Mouse (Mus musculus) limb, embryonic 14.5 days (tissue): ENCODE data around the gene Ankrd44. TPM values are rescaled to one million over a fixed set of nuclear protein-coding genes. Genes with fewer than 3 reads are reported as not detected.
A peak's percentile ranks its signal among the peaks of the same experiment; 100 is the strongest.

ENCODE experiments used
- ATAC-seq: fragments of 200-750 bp; cut with Nextera tagmentation; 2 replicates; pipeline ENCODE4 v1.8.0; 2017; ENCODE audit warnings: low read depth, moderate number of reproducible peaks, moderate TSS enrichment; ENCODE audit not compliant: low FRiP score
- DNase-seq: peaks from one replicate; pipeline ENCODE4 v3.0.0-alpha.2; 2015; ENCODE audit warnings: low spot score
- H3K27ac ChIP-seq: fragments of 300-500 bp; sonication (generic); replicated peaks from 2 replicates; pipeline ENCODE4 v1.5.1; 2014; ENCODE audit warnings: low read depth, mild to moderate bottlenecking, low read length, moderate library complexity, mixed read lengths
- H3K27me3 ChIP-seq: fragments of 300-500 bp; sonication (generic); 2 replicates; pipeline ENCODE4 v1.6.1; 2014; ENCODE audit warnings: low read length, mixed read lengths; ENCODE audit not compliant: control insufficient read depth, insufficient read depth
- H3K36me3 ChIP-seq: fragments of 300-500 bp; sonication (generic); 2 replicates; pipeline ENCODE4 v1.6.1; 2014; ENCODE audit warnings: mild to moderate bottlenecking, low read length, moderate library complexity, mixed read lengths; ENCODE audit not compliant: control insufficient read depth, insufficient read depth
- H3K4me1 ChIP-seq: fragments of 300-500 bp; sonication (generic); 2 replicates; pipeline ENCODE4 v1.6.1; 2014; ENCODE audit warnings: antibody characterized with exemption, low read length, mixed read lengths; ENCODE audit not compliant: control insufficient read depth, insufficient read depth
- H3K4me2 ChIP-seq: fragments of 300-500 bp; sonication (generic); replicated peaks from 2 replicates; pipeline ENCODE4 v1.6.1; 2014; ENCODE audit warnings: low read depth, mild to moderate bottlenecking, low read length, moderate library complexity; ENCODE audit not compliant: severe bottlenecking
- H3K4me3 ChIP-seq: fragments of 300-500 bp; sonication (generic); replicated peaks from 2 replicates; pipeline ENCODE4 v1.5.1; 2014; ENCODE audit warnings: low read length
- H3K9ac ChIP-seq: fragments of 300-500 bp; sonication (generic); 2 replicates; pipeline ENCODE4 v1.6.1; 2014; ENCODE audit warnings: mild to moderate bottlenecking, low read depth, low read length, moderate library complexity; ENCODE audit not compliant: severe bottlenecking
- H3K9me3 ChIP-seq: fragments of 300-500 bp; sonication (generic); 2 replicates; pipeline ENCODE4 v1.6.1; 2016; ENCODE audit warnings: low read length; ENCODE audit not compliant: control insufficient read depth
- POLR2A ChIP-seq: fragments of 200-500 bp; IDR thresholded peaks from 2 replicates; pipeline ENCODE4 v1.8.0; 2012; ENCODE audit warnings: inconsistent platforms, mild to moderate bottlenecking, moderate library complexity, borderline replicate concordance; ENCODE audit not compliant: insufficient read depth, insufficient read length; ENCODE audit errors: extremely low read depth
- WGBS: fragments of 180-500 bp; shearing (Covaris S2); extraction: QIAGEN DNeasy Blood & Tissue Kit; methylation state at CpG from one replicate; pipeline ENCODE4 v1.1.7; 2014; 5-methylcytosine and 5-hydroxymethylcytosine counted together
- polyA plus RNA-seq, 2 experiments: library from polyadenylated mRNA; depleted of rRNA in 1 of 2; stranded (reverse) in 1 of 2; unstranded in 1 of 2; fragments of >200 nt; fragmentation: Nextera tagmentation in 1 of 2; extraction: Ambion mirVana in 1 of 2; gene quantifications; 2 replicates each; pipeline versions ENCODE4 v1.2.1 to v1.2.3; 2012 to 2014

Gene Ankrd44
- polyA plus RNA-seq, 2 experiments, result 23.5 to 38.8 TPM

GRCm38 (mm10) chr1:54847238-54847637 is 78.9 kb downstream of the Ankrd44 start:
- TF ChIP-seq POLR2A, result no peak
- WGBS, result 90% methylated on average over 1 of the region's 1 CpGs
- Histone ChIP-seq H3K36me3 (no peaks in the 10 kb centered on the region), H3K9ac (no peak overlapping the region), H3K4me3 (no peak overlapping the region), H3K4me2 (no peak overlapping the region; the same call in 1 of the 2 replicates), H3K4me1 (peaks cover 52% of the 10 kb centered on the region), H3K27me3 (no peaks in the 10 kb centered on the region), H3K27ac (no peak overlapping the region), H3K9me3 (no peaks in the 10 kb centered on the region)
- DNase-seq (no peak), ATAC-seq (no peak)

- H3K4me3 ChIP-seq, result no peak overlapping the region
- H3K9me3 ChIP-seq, result no peaks in the 10 kb centered on the region
- no peaks in the 10 kb centered on the region for H3K36me3 ChIP-seq
- TF ChIP-seq POLR2A, result no peak
- no peak overlapping the region; the same call in 1 of the 2 replicates for H3K4me2 ChIP-seq
- H3K4me1 ChIP-seq, result peaks cover 49% of the 10 kb centered on the region
- 44% methylated on average over 5 of the region's 5 CpGs for WGBS
- no peak for ATAC-seq
- peak; percentile 58 for DNase-seq
- H3K27ac ChIP-seq, result no peak overlapping the region
- no peak overlapping the region for H3K9ac ChIP-seq
- no peaks in the 10 kb centered on the region for H3K27me3 ChIP-seq
These were observed 79.7 kb downstream of the Ankrd44 start for GRCm38 (mm10) chr1:54846346-54847000.

GRCm38 (mm10) chr1:54844361-54844760 is 81.8 kb downstream of the Ankrd44 start:
- WGBS, result 61% methylated on average over 1 of the region's 1 CpGs
- no peak for DNase-seq
- H3K9ac ChIP-seq, result no peak overlapping the region
- TF ChIP-seq POLR2A, result no peak
- H3K27me3 ChIP-seq, result no peaks in the 10 kb centered on the region
- no peaks in the 10 kb centered on the region for H3K36me3 ChIP-seq
- H3K4me2 ChIP-seq, result no peak overlapping the region
- no peaks in the 10 kb centered on the region for H3K9me3 ChIP-seq
- H3K4me1 ChIP-seq, result peaks cover 35% of the 10 kb centered on the region
- ATAC-seq, result no peak
- H3K27ac ChIP-seq, result no peak overlapping the region
- H3K4me3 ChIP-seq, result no peak overlapping the region

GRCm38 (mm10) chr1:54842765-54843461 is 83.3 kb downstream of the Ankrd44 start:
- no peak overlapping the region for H3K27ac ChIP-seq
- no peak overlapping the region for H3K4me2 ChIP-seq
- H3K4me1 ChIP-seq, result peaks cover 40% of the 10 kb centered on the region
- no peak overlapping the region for H3K9ac ChIP-seq
- H3K4me3 ChIP-seq, result no peak overlapping the region
- 52% methylated on average over 7 of the region's 7 CpGs for WGBS
- ATAC-seq (no peak), DNase-seq (no peak)
- TF ChIP-seq POLR2A, result no peak
- H3K27me3 ChIP-seq, result no peaks in the 10 kb centered on the region
- H3K9me3 ChIP-seq, result no peaks in the 10 kb centered on the region
- H3K36me3 ChIP-seq, result no peaks in the 10 kb centered on the region

- DNase-seq (no peak), ATAC-seq (no peak)
- no peak overlapping the region for H3K27ac ChIP-seq
- H3K4me3 ChIP-seq, result no peak overlapping the region
- TF ChIP-seq POLR2A, result no peak
- no peak overlapping the region for H3K9ac ChIP-seq
- 39% methylated on average over 5 of the region's 5 CpGs for WGBS
- H3K4me2 ChIP-seq, result no peak overlapping the region
- H3K36me3 ChIP-seq, result no peaks in the 10 kb centered on the region
- H3K9me3 ChIP-seq, result no peaks in the 10 kb centered on the region
- H3K4me1 ChIP-seq, result peaks cover 35% of the 10 kb centered on the region
- H3K27me3 ChIP-seq, result no peaks in the 10 kb centered on the region
These were observed 84.4 kb downstream of the Ankrd44 start for GRCm38 (mm10) chr1:54841788-54842187.
